Mouse (Mus musculus) kidney, adult 8-10 months (tissue): ENCODE data around the gene Abhd17b.

Source experiments
- DNase-seq, 2 experiments: peaks; one replicate each; pipeline ENCODE4 v3.0.0; 2022

The Abhd17b gene

GRCm38 (mm10) chr19:21733176-21733575 lies 80.2 kb downstream of the Abhd17b start:
- DNase-seq: no peak

- DNase-seq: peak in 1 of 2 experiments; percentile 27
Observed at GRCm38 (mm10) chr19:21734112-21734511, 81.1 kb downstream of the Abhd17b start.
